Mouse (Mus musculus) erythroblast, embryonic 14.5 days (primary cell): Measurements from ENCODE around the gene Chrnb4.

ENCODE experiments used
- GATA1 ChIP-seq: IDR thresholded peaks from 2 replicates; pipeline ENCODE4 v1.6.1; 2012; ENCODE audit warnings: low read length, inconsistent platforms, mixed read lengths
- TAL1 ChIP-seq: IDR thresholded peaks from 3 replicates; pipeline ENCODE4 v1.6.1; 2012; ENCODE audit warnings: low read length, inconsistent platforms, mixed read lengths

- no peak for TF ChIP-seq GATA1
- TF ChIP-seq TAL1, result no peak
Measured at GRCm38 (mm10) chr9:55041389-55041788, 7.2 kb downstream of the Chrnb4 start.
